Mouse (Mus musculus): ENCODE measurements around the gene Tomm22. TPM values are rescaled to one million over a fixed set of nuclear protein-coding genes. Genes with fewer than 3 reads are reported as not detected.

Gene Tomm22
- polyA plus RNA-seq (2015; fragmentation: Nextera tagmentation; extraction: Ambion mirVana), result 249 and 262 TPM in 2 replicates

DNA sequence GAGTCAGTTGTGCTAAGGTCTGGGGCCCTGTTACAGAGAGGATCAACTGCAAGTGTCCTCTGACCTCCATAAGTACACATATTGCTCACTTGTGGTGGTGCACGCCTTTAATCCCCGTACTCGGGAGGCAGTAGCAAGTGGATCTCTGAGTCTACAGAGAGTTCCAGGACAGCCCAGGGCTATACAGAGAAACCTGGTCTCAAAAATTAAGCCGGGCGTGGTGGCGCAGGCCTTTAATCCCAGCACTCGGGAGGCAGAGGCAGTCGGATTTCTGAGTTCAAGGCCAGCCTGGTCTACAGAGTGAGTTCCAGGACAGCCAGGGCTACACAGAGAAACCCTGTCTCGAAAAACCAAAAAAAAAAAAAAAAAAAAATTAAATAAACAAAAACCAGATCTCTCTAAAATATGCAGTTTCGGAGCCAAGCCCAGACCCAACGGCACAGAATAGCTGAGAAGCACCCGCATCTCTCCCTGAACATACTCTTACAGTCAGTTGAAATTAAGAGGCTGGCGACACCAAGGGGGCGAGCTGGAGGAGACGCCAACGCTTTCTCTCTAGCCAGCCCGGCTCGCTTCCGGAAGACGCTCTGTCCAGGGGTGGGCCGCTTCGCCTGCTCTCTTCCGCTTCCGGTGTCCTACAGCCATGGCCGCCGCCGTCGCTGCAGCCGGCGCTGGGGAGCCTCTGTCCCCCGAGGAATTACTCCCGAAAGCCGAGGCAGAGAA is at the start of gene Tomm22:
Gene Tomm22, plus strand, starts transcription at position 613 of the 723 bp plus-strand sequence.
- ATAC-seq, result peak; percentile 99
- peak within 1 kb of the TSS; percentile 60 for H3K4me2 ChIP-seq (ENCODE audit: low read length)
- H3K27me3 ChIP-seq (replicated peaks; ENCODE audit: control insufficient read depth, insufficient read depth, low read length), result no peaks in the 10 kb centered on the region
- peaks cover 26% of the 10 kb centered on the region for H3K36me3 ChIP-seq (ENCODE audit: control insufficient read depth, insufficient read depth)
- H3K27ac ChIP-seq (ENCODE audit: low read length), result 0 out of 2 replicates have a peak within 1 kb of the TSS, but pooled peaks have one; percentile 30
- H3K4me1 ChIP-seq (replicated peaks; ENCODE audit: control insufficient read depth, insufficient read depth, low read length), result peaks cover 7% of the 10 kb centered on the region
- H3K9ac ChIP-seq (replicated peaks; ENCODE audit: low read depth, low read length), result peak within 1 kb of the TSS; percentile 68
- H3K4me3 ChIP-seq (replicated peaks; ENCODE audit: low read length), result peak within 1 kb of the TSS; percentile 77
- whole genome bisulfite sequencing, result 18% methylated on average over 32 of the region's 33 CpGs
- H3K9me3 ChIP-seq (ENCODE audit: control insufficient read depth, low read length), result no peaks in the 10 kb centered on the region

DNA sequence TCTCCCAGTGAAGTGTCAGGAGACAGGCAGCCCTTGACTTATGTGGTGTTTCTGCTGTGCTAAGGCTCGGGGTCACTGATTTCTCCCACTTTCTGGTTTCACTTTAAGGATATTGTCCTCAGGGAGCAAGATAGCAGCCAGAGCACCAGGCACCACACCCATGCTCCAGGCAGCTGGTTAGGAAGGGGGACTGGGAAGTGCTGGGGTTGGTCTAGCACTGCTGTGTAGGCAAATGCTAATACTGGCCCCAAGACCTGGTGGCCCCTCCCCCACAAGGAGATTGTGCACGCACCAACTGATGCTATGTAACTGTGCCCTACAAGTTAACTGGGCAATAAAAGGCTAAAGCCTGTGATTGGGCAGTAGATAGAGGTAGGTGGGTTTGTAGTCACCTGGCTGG is 40.2 kb upstream of the Tomm22 start:
- Histone ChIP-seq H3K4me2 (ENCODE audit: low read length) (no peak overlapping the region), H3K4me3 (replicated peaks; ENCODE audit: low read length) (no peak overlapping the region), H3K27ac (ENCODE audit: low read length) (no peak overlapping the region), H3K27me3 (replicated peaks; ENCODE audit: control insufficient read depth, insufficient read depth, low read length) (no peaks in the 10 kb centered on the region), H3K9ac (replicated peaks; ENCODE audit: low read depth, low read length) (no peak overlapping the region), H3K36me3 (ENCODE audit: control insufficient read depth, insufficient read depth) (peaks cover 37% of the 10 kb centered on the region), H3K9me3 (ENCODE audit: control insufficient read depth, low read length) (0 out of 2 replicates have a peak, but pooled peaks cover 2% of the 10 kb centered on the region), H3K4me1 (replicated peaks; ENCODE audit: control insufficient read depth, insufficient read depth, low read length) (no peaks in the 10 kb centered on the region)
- 77% methylated on average over 2 of the region's 2 CpGs for WGBS
- ATAC-seq, result no peak

DNA sequence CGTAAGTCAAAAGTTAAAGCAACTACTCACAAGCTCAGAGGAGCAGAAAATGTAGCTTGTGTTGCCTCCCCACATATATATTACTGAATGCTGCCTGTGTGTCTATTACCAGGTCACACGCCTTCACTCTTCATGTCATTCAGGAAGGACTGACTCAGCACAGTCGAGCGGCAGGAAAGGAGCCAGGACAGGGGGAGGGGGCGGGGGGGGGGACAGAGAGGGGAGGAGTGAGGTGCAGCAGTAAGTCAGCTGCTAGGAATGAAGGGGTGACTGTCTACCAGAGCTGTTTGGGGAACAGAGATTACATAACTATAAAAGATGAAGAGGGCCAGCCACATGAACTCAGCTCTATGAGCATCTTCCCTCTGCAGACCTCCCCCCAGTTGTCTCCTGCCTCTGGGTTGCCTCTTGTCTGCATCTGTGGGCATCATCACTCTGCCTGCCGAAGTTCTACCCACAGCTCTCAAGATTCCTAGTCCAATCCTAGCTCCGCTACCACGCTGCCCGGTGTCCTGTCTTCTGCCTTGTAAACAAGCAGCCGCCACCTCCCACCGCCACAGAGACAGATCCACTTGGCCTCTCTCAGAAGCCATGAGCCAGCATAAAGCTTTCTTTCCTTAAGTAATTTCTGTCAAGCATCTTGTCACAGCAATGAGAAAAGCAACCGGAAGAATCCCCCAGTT is 29.4 kb upstream of the Tomm22 start:
- Histone ChIP-seq H3K9me3 (ENCODE audit: control insufficient read depth, low read length) (no peaks in the 10 kb centered on the region), H3K4me3 (replicated peaks; ENCODE audit: low read length) (no peak overlapping the region), H3K9ac (replicated peaks; ENCODE audit: low read depth, low read length) (no peak overlapping the region), H3K4me1 (replicated peaks; ENCODE audit: control insufficient read depth, insufficient read depth, low read length) (no peaks in the 10 kb centered on the region), H3K27ac (ENCODE audit: low read length) (no peak overlapping the region), H3K27me3 (replicated peaks; ENCODE audit: control insufficient read depth, insufficient read depth, low read length) (no peaks in the 10 kb centered on the region), H3K36me3 (ENCODE audit: control insufficient read depth, insufficient read depth) (peaks cover 16% of the 10 kb centered on the region), H3K4me2 (ENCODE audit: low read length) (no peak overlapping the region)
- 77% methylated on average over 12 of the region's 12 CpGs for WGBS
- ATAC-seq, result no peak

DNA sequence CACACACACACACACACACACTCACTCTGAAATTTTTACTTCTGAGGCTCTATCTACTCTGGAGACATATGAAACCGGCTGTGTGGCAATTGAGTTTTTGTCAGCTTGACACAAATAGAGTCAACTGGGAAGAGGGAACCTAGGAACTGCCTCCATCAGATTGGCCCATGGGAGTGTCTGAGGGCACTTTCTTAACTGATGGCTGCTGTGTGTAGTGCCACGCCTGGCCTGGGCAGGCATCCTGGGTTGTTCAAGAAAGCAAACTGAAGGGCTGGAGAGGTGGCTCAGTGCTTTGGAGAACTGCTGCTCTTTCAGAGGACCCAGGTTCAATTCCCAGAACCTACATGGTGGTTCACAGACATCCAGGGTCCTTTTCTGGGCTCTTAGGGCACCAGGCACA is 25.2 kb upstream of the Tomm22 start:
- Histone ChIP-seq H3K4me1 (replicated peaks; ENCODE audit: control insufficient read depth, insufficient read depth, low read length) (no peaks in the 10 kb centered on the region), H3K4me3 (replicated peaks; ENCODE audit: low read length) (no peak overlapping the region), H3K9ac (replicated peaks; ENCODE audit: low read depth, low read length) (no peak overlapping the region), H3K9me3 (ENCODE audit: control insufficient read depth, low read length) (no peaks in the 10 kb centered on the region), H3K27me3 (replicated peaks; ENCODE audit: control insufficient read depth, insufficient read depth, low read length) (no peaks in the 10 kb centered on the region), H3K4me2 (ENCODE audit: low read length) (no peak overlapping the region), H3K36me3 (ENCODE audit: control insufficient read depth, insufficient read depth) (peaks cover 9% of the 10 kb centered on the region; the same call in 1 of the 2 replicates), H3K27ac (ENCODE audit: low read length) (no peak overlapping the region)
- ATAC-seq, result no peak
- 85% methylated on average over 2 of the region's 2 CpGs for WGBS

DNA sequence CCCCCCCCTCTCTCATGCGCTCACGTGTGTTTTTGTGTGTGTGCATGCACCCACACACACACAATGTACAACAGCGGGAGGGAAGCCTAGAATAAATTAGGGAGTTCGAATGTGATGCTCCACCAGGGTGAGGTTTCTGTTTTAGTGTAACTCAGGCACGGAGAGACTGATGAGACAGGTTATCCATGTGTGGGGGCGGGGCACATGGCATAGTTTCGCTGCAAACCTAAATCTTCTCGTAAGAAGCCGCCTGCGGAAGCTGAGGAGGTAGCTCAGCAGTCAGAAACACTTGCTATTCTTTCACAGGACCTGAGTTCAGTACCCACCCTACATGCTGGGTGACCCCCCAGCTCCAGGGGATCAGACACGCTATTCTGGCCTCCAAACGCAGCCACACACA is 22.5 kb upstream of the Tomm22 start:
- Histone ChIP-seq H3K9ac (replicated peaks; ENCODE audit: low read depth, low read length) (no peak overlapping the region), H3K4me2 (ENCODE audit: low read length) (no peak overlapping the region), H3K36me3 (ENCODE audit: control insufficient read depth, insufficient read depth) (peaks cover 2% of the 10 kb centered on the region; the same call in 1 of the 2 replicates), H3K9me3 (ENCODE audit: control insufficient read depth, low read length) (no peaks in the 10 kb centered on the region), H3K4me1 (replicated peaks; ENCODE audit: control insufficient read depth, insufficient read depth, low read length) (no peaks in the 10 kb centered on the region), H3K27ac (ENCODE audit: low read length) (no peak overlapping the region), H3K4me3 (replicated peaks; ENCODE audit: low read length) (no peak overlapping the region), H3K27me3 (replicated peaks; ENCODE audit: control insufficient read depth, insufficient read depth, low read length) (no peaks in the 10 kb centered on the region)
- WGBS, result 88% methylated on average over 12 of the region's 12 CpGs
- ATAC-seq, result no peak

GRCm38 (mm10) chr15:79650569-79650968 is 20.1 kb upstream of the Tomm22 start:
- Histone ChIP-seq H3K4me1 (replicated peaks; ENCODE audit: control insufficient read depth, insufficient read depth, low read length) (no peaks in the 10 kb centered on the region), H3K4me3 (replicated peaks; ENCODE audit: low read length) (no peak overlapping the region), H3K27ac (ENCODE audit: low read length) (no peak overlapping the region), H3K36me3 (ENCODE audit: control insufficient read depth, insufficient read depth) (peaks cover 2% of the 10 kb centered on the region; the same call in 1 of the 2 replicates), H3K4me2 (ENCODE audit: low read length) (no peak overlapping the region), H3K27me3 (replicated peaks; ENCODE audit: control insufficient read depth, insufficient read depth, low read length) (no peaks in the 10 kb centered on the region), H3K9me3 (ENCODE audit: control insufficient read depth, low read length) (no peaks in the 10 kb centered on the region), H3K9ac (replicated peaks; ENCODE audit: low read depth, low read length) (no peak overlapping the region)
- ATAC-seq, result no peak

- Histone ChIP-seq H3K9me3 (ENCODE audit: control insufficient read depth, low read length) (no peaks in the 10 kb centered on the region), H3K4me2 (ENCODE audit: low read length) (no peak overlapping the region), H3K27me3 (replicated peaks; ENCODE audit: control insufficient read depth, insufficient read depth, low read length) (no peaks in the 10 kb centered on the region), H3K27ac (ENCODE audit: low read length) (no peak overlapping the region), H3K4me1 (replicated peaks; ENCODE audit: control insufficient read depth, insufficient read depth, low read length) (no peaks in the 10 kb centered on the region), H3K36me3 (ENCODE audit: control insufficient read depth, insufficient read depth) (peaks cover 2% of the 10 kb centered on the region; the same call in 1 of the 2 replicates), H3K9ac (replicated peaks; ENCODE audit: low read depth, low read length) (no peak overlapping the region), H3K4me3 (replicated peaks; ENCODE audit: low read length) (no peak overlapping the region)
- 86% methylated on average over 4 of the region's 4 CpGs for WGBS
- ATAC-seq, result no peak
Observed at GRCm38 (mm10) chr15:79651481-79651880, 19.2 kb upstream of the Tomm22 start.

DNA sequence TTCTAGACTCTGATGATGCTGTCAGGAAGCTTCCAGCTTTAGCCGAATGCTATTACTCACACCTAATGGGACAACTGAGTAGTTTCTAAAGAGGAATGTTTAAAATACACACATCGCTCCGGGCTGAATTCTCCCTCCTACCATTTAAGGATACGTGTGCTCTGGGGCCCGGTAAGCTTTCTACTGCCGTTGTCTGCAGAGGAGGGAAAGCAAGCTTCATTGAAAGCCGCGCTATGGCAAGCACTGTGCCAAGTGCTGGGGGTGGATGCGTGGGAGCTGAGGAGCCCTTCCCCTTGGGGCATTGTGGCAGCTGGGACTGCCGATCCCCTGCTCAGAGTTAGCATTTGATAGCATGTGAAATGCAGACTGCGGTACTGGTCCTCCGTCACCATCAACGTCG is 14.2 kb upstream of the Tomm22 start:
- peaks cover 7% of the 10 kb centered on the region for H3K4me1 ChIP-seq (replicated peaks; ENCODE audit: control insufficient read depth, insufficient read depth, low read length)
- H3K27me3 ChIP-seq (replicated peaks; ENCODE audit: control insufficient read depth, insufficient read depth, low read length), result no peaks in the 10 kb centered on the region
- no peaks in the 10 kb centered on the region for H3K9me3 ChIP-seq (ENCODE audit: control insufficient read depth, low read length)
- no peak overlapping the region for H3K4me2 ChIP-seq (ENCODE audit: low read length)
- ATAC-seq, result no peak
- H3K36me3 ChIP-seq (ENCODE audit: control insufficient read depth, insufficient read depth), result no peaks in the 10 kb centered on the region; the same call in 1 of the 2 replicates
- H3K27ac ChIP-seq (ENCODE audit: low read length), result no peak overlapping the region
- H3K4me3 ChIP-seq (replicated peaks; ENCODE audit: low read length), result no peak overlapping the region
- WGBS, result 91% methylated on average over 14 of the region's 14 CpGs
- H3K9ac ChIP-seq (replicated peaks; ENCODE audit: low read depth, low read length), result no peak overlapping the region

- H3K27me3 ChIP-seq (replicated peaks; ENCODE audit: control insufficient read depth, insufficient read depth, low read length), result no peaks in the 10 kb centered on the region
- no peaks in the 10 kb centered on the region; the same call in 1 of the 2 replicates for H3K9me3 ChIP-seq (ENCODE audit: control insufficient read depth, low read length)
- H3K4me1 ChIP-seq (replicated peaks; ENCODE audit: control insufficient read depth, insufficient read depth, low read length), result peaks cover 7% of the 10 kb centered on the region
- H3K27ac ChIP-seq (ENCODE audit: low read length), result peak overlapping the region; percentile 97
- ATAC-seq, result peak; percentile 18; the same call in 1 of the 2 replicates
- H3K36me3 ChIP-seq (ENCODE audit: control insufficient read depth, insufficient read depth), result peaks cover 3% of the 10 kb centered on the region; the same call in 1 of the 2 replicates
- H3K9ac ChIP-seq (replicated peaks; ENCODE audit: low read depth, low read length), result peak overlapping the region; percentile 90
- peak overlapping the region; percentile 57 for H3K4me2 ChIP-seq (ENCODE audit: low read length)
- peak overlapping the region; percentile 57 for H3K4me3 ChIP-seq (replicated peaks; ENCODE audit: low read length)
- WGBS, result under 1% methylated on average over 16 of the region's 16 CpGs
Observed at GRCm38 (mm10) chr15:79657837-79658530, 12.7 kb upstream of the Tomm22 start.
